Mouse (Mus musculus) gastrocnemius, adult 8-10 months (tissue): ENCODE results near the gene Olfr832. TPM values are rescaled to one million over a fixed set of nuclear protein-coding genes. Genes with fewer than 3 reads are reported as not detected.
"Not testable (repeated sequence)": the region's sequence is repeated elsewhere in the genome, so short reads cannot be mapped to it uniquely, and the experiment has no call there.

Source experiments
- DNase-seq, 2 experiments: peaks; one replicate each; pipeline ENCODE4 v3.0.0; 2022; ENCODE audit warnings: low spot score in 2 of 2
- total RNA-seq, 4 experiments: library from RNA; stranded (reverse); gene quantifications; 2 replicates each; pipeline ENCODE4 v1.2.4; 2022

The Olfr832 gene
- not detected for total RNA-seq

DNA sequence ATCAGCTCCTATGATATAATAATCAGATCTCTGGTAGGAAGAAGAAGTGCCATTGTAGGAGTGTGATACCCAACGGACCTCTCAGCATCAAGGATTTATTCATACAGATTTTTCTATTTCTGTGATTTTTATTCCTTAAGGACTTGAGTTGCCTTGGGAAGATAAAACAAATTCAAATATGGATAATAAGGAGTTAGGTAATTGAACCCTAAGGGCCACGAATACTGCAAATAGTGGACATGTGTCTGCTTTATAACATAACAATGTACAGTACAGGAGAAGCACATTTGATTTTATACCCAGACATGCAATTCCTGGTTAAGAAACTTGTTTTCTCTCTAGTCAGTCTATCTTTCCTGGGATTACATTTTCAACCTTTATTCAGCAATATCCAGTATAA, at the start of gene Olfr832:
Olfr832 (plus strand) TSS at position 301 of the 400 bp plus-strand sequence.
- not testable (repeated sequence) for DNase-seq

DNA sequence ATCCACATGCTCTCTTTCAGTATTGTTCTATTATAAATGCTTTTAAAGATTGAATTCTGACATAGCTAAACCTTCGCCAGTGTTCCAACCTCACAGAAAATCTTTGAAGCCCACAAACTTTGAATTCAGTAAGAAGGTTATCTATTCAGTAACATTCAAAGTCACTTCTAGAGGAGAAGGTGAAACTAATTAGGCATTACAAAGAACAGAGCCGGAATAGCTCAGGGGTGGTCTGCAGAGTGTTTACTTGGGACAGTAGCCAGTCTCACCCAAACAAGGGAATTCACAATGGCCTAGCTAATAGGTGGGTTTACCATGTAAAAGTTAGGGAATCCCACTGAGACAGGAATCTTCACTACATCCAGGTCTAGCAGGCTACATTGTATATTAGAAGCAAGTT, 29.2 kb upstream of the Olfr832 start:
- DNase-seq: not testable (repeated sequence)

DNA sequence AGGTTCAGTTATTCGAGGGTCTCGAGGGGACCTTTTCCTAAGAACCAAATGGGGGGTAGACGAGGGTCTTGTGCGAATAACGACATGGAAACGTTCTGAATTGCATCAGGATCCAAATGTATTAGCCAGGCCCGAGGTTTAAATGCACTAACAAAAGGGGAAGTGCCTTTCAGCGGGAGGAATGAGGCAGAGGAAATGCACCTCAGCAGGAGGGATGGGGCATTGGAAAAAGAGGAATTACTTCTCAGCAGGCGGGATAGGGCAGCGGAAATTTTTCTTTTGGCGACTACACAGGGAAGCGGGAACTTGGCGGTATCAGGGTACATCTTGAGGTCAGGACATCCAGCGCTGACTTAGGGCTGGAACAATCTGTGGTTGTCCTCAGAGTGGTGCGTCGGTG, 9.0 kb upstream of the Olfr832 start:
- DNase-seq: not testable (repeated sequence)

DNA sequence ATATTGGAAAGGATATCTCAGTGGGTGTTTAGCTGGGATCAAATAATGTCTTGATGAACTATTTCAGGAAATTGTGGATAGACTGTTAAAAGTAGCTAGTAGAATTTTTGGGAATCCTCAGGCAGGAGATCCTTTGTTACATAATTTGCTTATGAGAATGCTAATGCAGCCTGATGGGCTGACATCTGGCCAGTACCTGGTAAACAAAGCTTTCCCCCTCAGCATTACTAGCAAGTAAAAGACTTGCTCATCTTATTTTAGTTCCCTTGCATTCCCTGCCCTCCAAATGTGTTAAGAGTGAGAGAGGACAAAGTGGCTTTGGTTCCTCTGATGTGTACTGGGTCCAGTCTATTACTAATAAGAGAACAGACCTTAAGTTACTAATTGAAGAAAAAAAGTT, 25.1 kb downstream of the Olfr832 start:
- DNase-seq: no peak

DNA sequence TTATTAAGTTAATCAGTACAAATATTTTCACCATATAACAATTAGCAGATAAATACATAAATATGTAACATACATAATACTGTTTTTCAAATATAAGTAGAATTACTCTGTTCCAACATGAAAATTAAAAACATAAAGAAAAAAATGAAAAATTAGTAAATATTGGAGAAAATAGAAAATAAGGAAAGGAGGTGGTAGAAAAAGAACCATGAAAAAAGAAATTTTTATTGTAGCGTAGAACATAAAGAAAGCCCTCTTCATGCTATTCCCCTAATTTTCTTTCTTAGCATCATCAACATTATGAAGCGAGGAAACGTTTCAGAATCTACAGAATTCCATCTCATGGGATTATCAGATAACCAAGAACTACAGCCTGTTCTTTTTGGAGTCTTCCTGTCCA, 50.8 kb downstream of the Olfr832 start, which contains the start of gene Olfr834:
Olfr834 (plus strand) TSS at position 301 of the 400 bp plus-strand sequence.
- no peak for DNase-seq

Other genes starting within 250 kb of the Olfr832 start
- gene Olfr24, start 173.1 kb upstream of the Olfr832 start, total RNA-seq: not detected
- not detected for gene Olfr828, start 117.6 kb upstream of the Olfr832 start, total RNA-seq
- gene Olfr829, start 82.2 kb upstream of the Olfr832 start, total RNA-seq: not detected
- gene Olfr830, start 62.4 kb upstream of the Olfr832 start, total RNA-seq: not detected
- gene Olfr834, start 50.9 kb downstream of the Olfr832 start, total RNA-seq: not detected
- not detected for gene Olfr835, start 95.6 kb downstream of the Olfr832 start, total RNA-seq
- not detected for gene Olfr836, start 183.3 kb downstream of the Olfr832 start, total RNA-seq
- not detected for gene Olfr837, start 199.2 kb downstream of the Olfr832 start, total RNA-seq
- gene Olfr839-ps1, start 240.2 kb downstream of the Olfr832 start, total RNA-seq: not detected